Mouse (Mus musculus) limb, embryonic 15.5 days (tissue): ENCODE measurements at regions not wholly inside any gene's neighbourhood (a gene's known extent, or its start where the extent isn't known, plus 50 kb on each side); places are given as distances from the start of the nearest gene placed in this dataset.

Experiments
- ATAC-seq: fragments of 200-750 bp; cut with Nextera tagmentation; 2 replicates; pipeline ENCODE4 v1.8.0; 2017; ENCODE audit warnings: low read depth, moderate TSS enrichment; ENCODE audit not compliant: insufficient number of reproducible peaks, low FRiP score, low TSS enrichment
- H3K27ac ChIP-seq: fragments of 300-500 bp; sonication (generic); 2 replicates; pipeline ENCODE4 v1.5.1; 2015; ENCODE audit warnings: moderate library complexity, mild to moderate bottlenecking, inconsistent platforms
- H3K27me3 ChIP-seq: fragments of 300-500 bp; sonication (generic); 2 replicates; pipeline ENCODE4 v1.6.1; 2015; ENCODE audit warnings: inconsistent platforms
- H3K36me3 ChIP-seq: fragments of 300-500 bp; sonication (generic); 2 replicates; pipeline ENCODE4 v1.6.1; 2015; ENCODE audit warnings: inconsistent platforms
- H3K4me1 ChIP-seq: fragments of 300-500 bp; sonication (generic); 2 replicates; pipeline ENCODE4 v1.6.1; 2015; ENCODE audit warnings: inconsistent platforms
- H3K4me2 ChIP-seq: fragments of 300-500 bp; sonication (generic); 2 replicates; pipeline ENCODE4 v1.6.1; 2015; ENCODE audit warnings: mild to moderate bottlenecking, inconsistent platforms
- H3K4me3 ChIP-seq: fragments of 300-500 bp; sonication (generic); 2 replicates; pipeline ENCODE4 v1.5.1; 2015; ENCODE audit warnings: mild to moderate bottlenecking, inconsistent platforms
- H3K9ac ChIP-seq: fragments of 300-500 bp; sonication (generic); 2 replicates; pipeline ENCODE4 v1.6.1; 2015; ENCODE audit warnings: inconsistent platforms
- H3K9me3 ChIP-seq: fragments of 300-500 bp; sonication (generic); 2 replicates; pipeline ENCODE4 v1.6.1; 2016; ENCODE audit warnings: inconsistent platforms
- WGBS: fragments of 180-500 bp; shearing (Covaris S2); methylation state at CpG from one replicate; pipeline ENCODE4 v1.1.7; 2015; 5-methylcytosine and 5-hydroxymethylcytosine counted together

- Histone ChIP-seq H3K9me3 (no peaks in the 10 kb centered on the region), H3K36me3 (no peaks in the 10 kb centered on the region), H3K9ac (no peak overlapping the region), H3K4me3 (no peak overlapping the region), H3K4me2 (no peak overlapping the region), H3K4me1 (peaks cover 9% of the 10 kb centered on the region), H3K27me3 (peaks cover 11% of the 10 kb centered on the region), H3K27ac (no peak overlapping the region)
- ATAC-seq: no peak
- 63% methylated on average over 3 of the region's 3 CpGs for WGBS
These were observed 199.5 kb upstream of the Pou3f3 start for GRCm38 (mm10) chr1:42496022-42496421.

GRCm38 (mm10) chr1:42496433-42496832 lies 199.1 kb upstream of the Pou3f3 start:
- WGBS: 56% methylated on average over 6 of the region's 6 CpGs
- Histone ChIP-seq H3K9ac (no peak overlapping the region), H3K4me2 (no peak overlapping the region), H3K27ac (no peak overlapping the region), H3K4me1 (peaks cover 5% of the 10 kb centered on the region), H3K27me3 (peaks cover 7% of the 10 kb centered on the region), H3K9me3 (no peaks in the 10 kb centered on the region), H3K4me3 (no peak overlapping the region), H3K36me3 (no peaks in the 10 kb centered on the region)
- ATAC-seq: no peak

- H3K9ac ChIP-seq: no peak overlapping the region
- ATAC-seq: no peak
These were observed 196.7 kb upstream of the Pou3f3 start for GRCm38 (mm10) chr1:42498901-42499300.

GRCm38 (mm10) chr1:42504491-42504890 lies 191.1 kb upstream of the Pou3f3 start:
- no peak overlapping the region for H3K4me2 ChIP-seq
- no peak overlapping the region for H3K4me3 ChIP-seq
- H3K27ac ChIP-seq: peak overlapping the region; percentile 70; the same call in 1 of the 2 replicates
- no peaks in the 10 kb centered on the region for H3K27me3 ChIP-seq
- WGBS: 69% methylated on average over 9 of the region's 9 CpGs
- no peaks in the 10 kb centered on the region for H3K9me3 ChIP-seq
- H3K9ac ChIP-seq: no peak overlapping the region
- no peaks in the 10 kb centered on the region for H3K36me3 ChIP-seq
- H3K4me1 ChIP-seq: no peaks in the 10 kb centered on the region; the same call in 1 of the 2 replicates
- no peak for ATAC-seq

More at GRCm38 (mm10) chr1:42498901-42499300, 196.7 kb upstream of the Pou3f3 start:
- 78% methylated on average over 7 of the region's 7 CpGs for WGBS
- Histone ChIP-seq H3K4me3 (no peak overlapping the region), H3K36me3 (no peaks in the 10 kb centered on the region), H3K27ac (no peak overlapping the region), H3K4me1 (peaks cover 3% of the 10 kb centered on the region; the same call in 1 of the 2 replicates), H3K4me2 (no peak overlapping the region), H3K9me3 (no peaks in the 10 kb centered on the region), H3K27me3 (no peaks in the 10 kb centered on the region)

GRCm38 (mm10) chr1:42505048-42505729 lies 190.4 kb upstream of the Pou3f3 start:
- Histone ChIP-seq H3K4me1 (no peaks in the 10 kb centered on the region; the same call in 1 of the 2 replicates), H3K9ac (no peak overlapping the region), H3K27ac (no peak overlapping the region), H3K4me3 (no peak overlapping the region), H3K27me3 (no peaks in the 10 kb centered on the region), H3K4me2 (no peak overlapping the region), H3K9me3 (no peaks in the 10 kb centered on the region), H3K36me3 (no peaks in the 10 kb centered on the region)
- no peak for ATAC-seq
- WGBS: 59% methylated on average over 10 of the region's 10 CpGs

GRCm38 (mm10) chr1:42514417-42514816 lies 181.2 kb upstream of the Pou3f3 start:
- Histone ChIP-seq H3K9me3 (no peaks in the 10 kb centered on the region), H3K36me3 (no peaks in the 10 kb centered on the region), H3K9ac (no peak overlapping the region), H3K27ac (no peak overlapping the region), H3K4me1 (no peaks in the 10 kb centered on the region), H3K4me3 (no peak overlapping the region), H3K27me3 (no peaks in the 10 kb centered on the region), H3K4me2 (no peak overlapping the region)
- 89% methylated on average over 3 of the region's 3 CpGs for WGBS
- no peak for ATAC-seq

GRCm38 (mm10) chr1:42524401-42524800 lies 171.2 kb upstream of the Pou3f3 start:
- no peaks in the 10 kb centered on the region for H3K27me3 ChIP-seq
- no peak for ATAC-seq

GRCm38 (mm10) chr1:42527746-42528476 lies 167.7 kb upstream of the Pou3f3 start:
- Histone ChIP-seq H3K9ac (no peak overlapping the region), H3K27ac (no peak overlapping the region), H3K9me3 (no peaks in the 10 kb centered on the region), H3K36me3 (no peaks in the 10 kb centered on the region), H3K4me3 (no peak overlapping the region), H3K27me3 (no peaks in the 10 kb centered on the region), H3K4me2 (no peak overlapping the region), H3K4me1 (no peaks in the 10 kb centered on the region)
- no peak for ATAC-seq
- WGBS: 45% methylated on average over 11 of the region's 11 CpGs

More at GRCm38 (mm10) chr1:42524401-42524800, 171.2 kb upstream of the Pou3f3 start:
- 37% methylated on average over 4 of the region's 4 CpGs for WGBS
- Histone ChIP-seq H3K9me3 (no peaks in the 10 kb centered on the region), H3K4me3 (no peak overlapping the region), H3K36me3 (no peaks in the 10 kb centered on the region), H3K4me2 (no peak overlapping the region), H3K9ac (no peak overlapping the region), H3K27ac (no peak overlapping the region), H3K4me1 (no peaks in the 10 kb centered on the region)

GRCm38 (mm10) chr1:42532908-42533307 lies 162.7 kb upstream of the Pou3f3 start:
- 82% methylated on average over 6 of the region's 6 CpGs for WGBS
- Histone ChIP-seq H3K4me3 (no peak overlapping the region), H3K9ac (no peak overlapping the region), H3K27ac (no peak overlapping the region), H3K4me1 (no peaks in the 10 kb centered on the region), H3K9me3 (no peaks in the 10 kb centered on the region), H3K27me3 (no peaks in the 10 kb centered on the region), H3K36me3 (no peaks in the 10 kb centered on the region), H3K4me2 (no peak overlapping the region)
- ATAC-seq: no peak

GRCm38 (mm10) chr1:42539066-42539539 lies 156.5 kb upstream of the Pou3f3 start:
- 0 out of 2 replicates have a peak overlapping the region, but pooled peaks have one; percentile 38 for H3K4me2 ChIP-seq

GRCm38 (mm10) chr1:42539541-42540520 lies 155.7 kb upstream of the Pou3f3 start:
- 25% methylated on average over 26 of the region's 26 CpGs for WGBS
- Histone ChIP-seq H3K36me3 (no peaks in the 10 kb centered on the region), H3K27me3 (no peaks in the 10 kb centered on the region; the same call in 1 of the 2 replicates), H3K9me3 (no peaks in the 10 kb centered on the region), H3K4me2 (peak overlapping the region; percentile 38), H3K27ac (no peak overlapping the region), H3K4me1 (peaks cover 4% of the 10 kb centered on the region; the same call in 1 of the 2 replicates), H3K9ac (no peak overlapping the region), H3K4me3 (peak overlapping the region; percentile 16; the same call in 1 of the 2 replicates)
- ATAC-seq: no peak

More at GRCm38 (mm10) chr1:42539066-42539539, 156.5 kb upstream of the Pou3f3 start:
- H3K27ac ChIP-seq: no peak overlapping the region
- H3K4me1 ChIP-seq: peaks cover 4% of the 10 kb centered on the region; the same call in 1 of the 2 replicates
- no peaks in the 10 kb centered on the region for H3K36me3 ChIP-seq
- no peaks in the 10 kb centered on the region for H3K9me3 ChIP-seq
- no peak overlapping the region for H3K4me3 ChIP-seq
- H3K27me3 ChIP-seq: no peaks in the 10 kb centered on the region; the same call in 1 of the 2 replicates
- WGBS: 63% methylated on average over 18 of the region's 18 CpGs
- H3K9ac ChIP-seq: no peak overlapping the region
- ATAC-seq: no peak
